Mouse (Mus musculus) 3T3-L1 (cell line): Measurements from ENCODE around the gene Arfgef2.

Source experiments
- DNase-seq: peaks from one replicate; pipeline ENCODE4 v3.0.0-alpha.2; 2015; ENCODE audit warnings: low read depth, low spot score

Arfgef2 gene

DNA sequence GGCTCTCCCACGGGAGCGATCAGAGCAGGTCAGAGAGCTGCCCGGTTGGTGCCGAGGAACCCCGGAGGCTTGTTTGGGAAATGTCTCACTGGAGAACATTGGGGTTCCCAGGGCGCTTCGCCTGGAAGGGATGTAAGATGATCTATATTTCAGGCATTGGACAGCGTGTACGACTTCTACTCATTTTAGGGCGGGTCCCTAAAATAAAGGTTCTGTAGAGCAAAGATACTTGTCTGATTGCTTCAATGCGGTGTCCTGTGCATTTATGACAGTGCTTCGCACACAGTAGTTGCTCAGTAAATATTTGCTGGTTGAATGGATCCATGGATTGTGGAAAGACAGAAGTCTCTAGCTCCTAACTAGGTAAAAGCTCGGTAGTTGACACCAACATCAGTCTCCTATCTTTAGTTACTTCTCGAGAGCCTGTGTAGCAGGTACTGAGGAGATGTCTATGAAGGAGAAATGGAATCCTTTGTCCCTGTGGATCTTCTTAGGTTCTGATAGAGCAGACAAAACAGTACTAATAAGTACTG lies 851 bp downstream of the Arfgef2 start:
- DNase-seq, result peak; percentile 68

DNA sequence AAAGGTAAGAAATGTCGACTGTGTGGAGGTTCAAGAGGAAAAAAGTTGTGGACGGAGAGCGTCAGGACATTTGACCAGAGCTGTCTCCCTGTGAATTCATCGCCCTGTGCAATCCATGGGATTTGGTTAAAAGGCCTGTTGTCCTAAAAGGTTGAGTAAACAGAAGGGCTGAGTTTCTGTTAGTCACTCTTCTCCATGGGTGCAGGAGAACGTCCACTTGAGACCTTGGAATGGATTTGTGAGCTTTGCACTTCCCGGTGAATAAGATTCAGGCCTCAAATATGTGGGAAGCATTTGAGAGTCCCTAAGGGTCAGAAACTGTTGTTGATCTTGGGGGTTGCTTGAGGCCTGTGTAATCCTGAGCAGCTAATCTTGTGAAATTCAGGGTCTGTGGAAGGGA lies 1.4 kb downstream of the Arfgef2 start:
- DNase-seq, result peak; percentile 41

DNA sequence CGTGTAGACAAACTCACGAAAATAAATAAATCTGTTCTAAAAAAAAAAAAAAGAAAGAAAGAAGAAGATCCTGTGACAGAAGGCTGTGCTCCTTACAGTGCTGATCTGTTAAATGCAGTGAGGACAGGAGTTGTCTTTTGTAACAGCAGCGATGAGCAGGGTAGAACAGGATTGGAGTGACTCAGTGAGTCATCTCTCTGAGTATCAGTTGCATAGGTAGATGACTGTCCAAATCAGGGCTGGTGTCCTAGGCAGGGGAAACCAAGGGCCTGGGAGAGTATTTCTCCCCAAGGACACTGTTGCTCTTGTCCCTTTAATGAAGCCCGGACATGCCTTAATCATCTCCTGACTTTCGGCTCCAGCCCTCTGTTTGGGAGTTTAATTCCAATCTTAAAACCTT lies 4.1 kb downstream of the Arfgef2 start:
- DNase-seq, result no peak

DNA sequence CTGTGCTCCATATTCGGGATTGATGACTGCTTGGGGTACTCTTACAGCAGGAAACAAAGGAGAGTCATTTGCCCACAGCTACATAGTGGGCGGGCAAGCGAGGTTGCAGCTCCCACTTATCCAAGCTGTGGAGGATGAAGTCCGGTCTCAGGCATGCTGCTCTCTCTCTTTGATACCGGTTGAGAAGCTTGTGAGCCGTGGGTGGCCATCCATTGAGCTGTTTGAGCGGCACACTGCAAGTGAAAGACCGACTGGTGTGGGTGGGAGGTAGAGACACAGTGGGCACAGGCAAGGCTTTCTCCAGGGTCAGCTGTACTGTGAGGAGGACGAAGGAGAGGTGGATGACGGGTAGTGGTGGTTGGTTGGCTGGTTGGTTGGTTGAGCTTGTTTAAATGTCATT lies 5.4 kb downstream of the Arfgef2 start:
- DNase-seq, result no peak

DNA sequence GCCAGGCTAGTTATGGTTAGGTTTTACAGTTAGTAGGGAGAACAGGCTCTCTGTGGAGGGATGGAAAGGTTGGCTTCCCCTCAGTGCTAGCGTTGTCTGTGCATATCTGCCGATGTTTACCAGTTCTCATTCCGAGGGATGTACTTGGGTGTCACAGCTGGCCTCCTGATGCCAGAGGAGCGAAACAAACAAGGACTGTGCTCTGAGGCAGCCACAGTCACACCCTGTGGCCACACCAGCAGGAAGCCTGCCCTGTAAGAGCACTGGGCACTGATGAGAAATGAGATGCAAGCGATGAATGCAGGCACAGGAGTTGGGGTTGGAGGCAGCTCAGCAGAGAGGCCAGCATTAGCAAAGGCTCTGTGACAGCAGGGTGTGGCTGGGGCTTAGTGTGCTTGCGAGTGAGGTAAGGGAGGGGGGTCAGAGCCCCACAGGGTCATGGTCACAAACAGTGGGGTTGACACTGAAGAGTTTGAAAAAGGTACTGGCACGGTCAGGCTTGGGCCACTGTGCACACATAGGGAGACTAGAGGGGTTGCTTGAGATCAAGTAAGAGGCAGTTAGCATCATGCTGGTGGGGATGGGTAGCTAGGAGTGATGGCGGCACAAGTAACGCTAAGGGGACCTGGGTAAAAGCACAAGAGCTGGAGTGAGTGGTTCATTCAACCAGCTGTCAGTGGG lies 13.2 kb downstream of the Arfgef2 start:
- DNase-seq, result no peak

DNA sequence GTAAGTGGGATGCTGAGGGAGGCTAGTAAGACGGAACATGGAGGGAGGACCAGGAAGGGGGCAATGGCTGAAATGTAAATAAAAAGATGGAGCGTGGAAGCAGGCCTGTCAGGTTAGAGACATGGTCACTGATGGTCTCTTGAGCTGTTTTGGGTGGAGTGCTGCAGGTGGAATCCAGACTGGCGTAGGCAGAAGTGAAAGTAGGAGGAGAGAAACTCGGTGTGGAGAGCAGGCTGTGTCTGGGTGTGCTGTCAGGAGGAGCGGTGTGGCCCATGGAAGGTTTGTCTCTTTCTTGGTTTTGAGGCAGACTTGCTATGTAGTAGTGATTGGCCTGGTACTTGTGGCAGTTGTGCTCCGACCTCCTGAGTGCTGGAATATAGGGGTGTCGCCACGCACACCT lies 14.5 kb downstream of the Arfgef2 start:
- DNase-seq, result no peak

DNA sequence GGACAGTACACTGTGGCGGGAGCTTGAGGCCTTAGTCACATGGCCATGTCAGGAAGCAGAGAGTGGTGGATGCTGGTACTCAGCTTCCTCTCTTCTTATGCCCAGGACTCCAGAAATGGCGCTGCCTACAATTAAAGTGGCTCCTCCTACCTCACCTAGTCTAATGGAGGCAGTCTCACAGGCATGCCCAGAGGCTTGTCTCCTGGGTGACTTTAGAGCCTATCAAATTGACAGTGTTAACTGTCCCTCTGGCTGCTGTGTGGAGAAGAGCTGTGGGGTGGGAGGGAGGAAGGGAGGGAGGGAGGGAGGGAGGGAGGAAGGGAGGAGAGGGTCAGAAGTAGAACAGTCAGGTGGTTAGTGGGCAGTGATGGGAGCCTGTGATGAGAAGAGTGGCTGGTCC lies 15.5 kb downstream of the Arfgef2 start:
- no peak for DNase-seq

DNA sequence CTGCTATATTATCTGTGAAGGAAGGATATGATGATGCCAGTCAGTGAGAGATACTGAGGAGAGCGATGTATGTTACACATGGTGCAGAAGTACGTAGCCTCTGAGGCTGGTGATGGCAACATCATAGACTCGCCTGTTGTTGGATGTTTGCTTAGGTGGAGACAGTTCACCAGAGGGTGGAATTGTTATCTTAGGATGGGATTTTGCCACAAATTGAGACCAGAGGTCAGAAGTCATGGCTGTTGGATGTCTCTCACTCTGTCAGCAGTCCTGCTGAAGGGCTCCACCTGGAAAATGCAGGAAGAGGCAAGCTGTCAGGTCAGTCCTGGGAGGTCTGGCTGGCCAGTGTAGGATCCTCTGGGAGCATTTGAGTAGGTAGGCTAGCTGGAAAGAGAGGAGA lies 16.0 kb downstream of the Arfgef2 start:
- DNase-seq, result no peak

DNA sequence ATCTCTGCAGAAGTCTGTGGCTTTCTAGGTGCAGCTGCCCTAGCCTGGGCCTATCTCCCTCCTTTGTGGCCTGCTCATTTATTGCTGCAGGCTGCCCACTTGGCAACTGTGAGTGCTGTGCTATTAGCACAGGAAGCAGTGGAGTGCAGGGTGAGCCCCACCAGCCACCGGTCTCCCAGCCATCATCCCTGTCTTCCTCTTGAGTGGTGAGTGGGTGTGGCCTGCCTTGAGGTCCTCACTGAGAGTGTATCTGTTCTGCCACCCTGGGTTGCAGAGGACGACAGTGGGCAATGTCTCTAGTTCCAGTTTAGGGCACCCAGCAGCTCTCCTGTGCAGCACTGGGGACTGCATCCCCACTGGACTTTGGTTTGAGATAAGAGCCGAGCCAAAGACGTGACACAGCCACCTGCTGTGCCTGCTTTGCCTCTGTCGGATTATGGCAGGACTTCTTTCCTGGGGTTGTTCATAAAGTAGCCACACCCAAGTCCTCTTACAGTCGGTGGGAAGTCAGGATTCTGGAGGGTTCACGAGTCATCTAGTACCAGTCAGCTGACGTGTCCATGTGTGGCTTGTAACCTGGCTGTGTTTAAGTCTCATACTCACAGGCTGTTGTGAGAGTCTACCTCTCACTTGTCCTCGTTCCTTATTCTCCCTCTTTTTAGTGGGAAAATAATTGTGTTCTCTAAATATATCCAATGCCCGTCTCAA lies 16.9 kb downstream of the Arfgef2 start:
- peak; percentile 69 for DNase-seq

DNA sequence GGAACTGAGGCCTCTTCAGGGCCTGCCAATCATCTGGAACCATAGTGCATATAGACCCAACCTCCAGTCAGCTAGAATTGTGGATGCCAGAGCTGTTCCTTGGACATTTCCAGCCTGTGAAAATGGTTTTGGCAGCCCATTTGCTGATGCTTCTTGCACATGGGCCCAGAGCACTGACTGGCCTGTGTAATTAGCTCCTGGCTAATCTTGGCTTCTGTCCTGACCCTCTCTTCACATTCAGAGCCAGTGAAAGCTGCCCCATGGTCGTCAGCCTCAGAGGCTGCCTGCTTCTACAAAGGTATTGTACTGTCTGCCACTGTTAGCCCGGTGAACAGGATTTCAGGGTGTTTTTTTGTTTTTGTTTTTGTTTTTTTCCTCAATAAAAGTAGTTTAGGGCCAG lies 17.5 kb downstream of the Arfgef2 start:
- no peak for DNase-seq

DNA sequence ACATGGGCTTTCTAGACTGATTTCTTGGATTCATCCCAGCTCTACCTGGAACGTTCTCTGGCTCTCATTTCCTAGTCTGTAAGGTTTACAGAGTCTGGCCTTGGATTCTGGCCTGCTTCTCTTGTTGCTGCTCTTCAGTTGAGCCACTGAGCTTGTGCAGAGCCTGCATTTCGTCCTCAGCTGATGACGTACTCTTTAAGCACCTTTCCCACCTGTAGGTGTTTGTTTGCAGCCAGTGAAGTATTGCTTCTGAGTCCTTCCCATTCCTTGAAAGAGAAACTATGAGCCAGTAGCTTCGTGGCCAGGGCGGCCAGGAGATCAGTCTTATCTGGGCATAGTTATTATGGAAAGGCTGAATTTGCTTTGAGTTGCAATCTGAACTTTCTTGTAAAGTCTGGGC lies 19.0 kb downstream of the Arfgef2 start:
- no peak for DNase-seq

DNA sequence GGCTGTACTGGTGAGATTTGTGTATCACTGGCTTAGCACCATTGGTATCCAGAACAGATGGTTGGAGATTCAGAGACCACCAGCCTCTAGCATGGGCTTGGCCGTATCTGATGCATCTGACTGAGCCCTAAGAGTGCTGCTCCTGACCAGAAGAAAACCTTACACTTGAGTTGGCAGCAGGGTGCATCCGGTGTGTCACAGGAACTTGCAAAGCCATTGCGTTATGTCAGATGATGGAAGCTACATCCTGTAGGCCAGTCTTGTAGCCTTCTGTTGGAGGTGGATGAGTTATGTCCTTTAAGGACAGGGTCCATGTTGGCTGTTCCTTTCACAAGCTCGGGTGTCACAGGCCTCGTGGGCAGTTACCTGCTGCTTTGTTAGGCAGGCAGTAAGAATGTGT lies 19.6 kb downstream of the Arfgef2 start:
- no peak for DNase-seq

DNA sequence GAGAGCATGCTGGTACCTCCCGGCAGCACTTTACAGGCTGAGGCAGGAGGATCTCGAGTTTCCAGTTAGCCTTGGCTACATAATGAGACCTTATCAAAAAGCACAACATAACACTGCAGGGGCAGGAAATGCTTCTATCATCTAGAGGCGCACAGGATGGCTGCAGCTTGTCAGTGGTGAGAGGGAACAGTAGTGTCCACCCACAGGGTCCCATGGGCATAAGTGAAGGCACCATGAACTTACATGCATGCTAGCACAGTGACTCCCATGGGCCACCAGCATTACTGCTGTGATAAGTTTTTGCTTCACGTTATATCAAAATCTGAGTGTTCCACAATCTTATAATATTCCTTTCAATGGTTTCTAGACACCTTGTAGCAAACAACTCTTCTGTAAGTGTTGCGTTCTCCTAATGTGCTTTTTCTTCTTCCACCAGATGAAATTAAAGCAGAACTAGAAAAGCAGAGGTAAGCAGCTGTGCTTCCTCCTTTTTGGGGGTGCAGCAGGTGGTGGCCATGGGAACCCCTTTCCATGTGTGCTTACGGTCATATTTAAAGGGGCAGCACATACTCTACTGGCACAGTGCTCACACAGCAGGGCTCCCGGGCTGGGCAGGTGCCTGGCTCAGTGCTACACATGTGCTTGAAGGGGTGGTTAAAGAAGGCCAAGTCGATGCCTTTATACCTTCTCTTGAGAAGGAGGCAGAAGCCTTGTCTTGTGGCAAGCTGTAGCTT lies 21.3 kb downstream of the Arfgef2 start:
- no peak for DNase-seq

DNA sequence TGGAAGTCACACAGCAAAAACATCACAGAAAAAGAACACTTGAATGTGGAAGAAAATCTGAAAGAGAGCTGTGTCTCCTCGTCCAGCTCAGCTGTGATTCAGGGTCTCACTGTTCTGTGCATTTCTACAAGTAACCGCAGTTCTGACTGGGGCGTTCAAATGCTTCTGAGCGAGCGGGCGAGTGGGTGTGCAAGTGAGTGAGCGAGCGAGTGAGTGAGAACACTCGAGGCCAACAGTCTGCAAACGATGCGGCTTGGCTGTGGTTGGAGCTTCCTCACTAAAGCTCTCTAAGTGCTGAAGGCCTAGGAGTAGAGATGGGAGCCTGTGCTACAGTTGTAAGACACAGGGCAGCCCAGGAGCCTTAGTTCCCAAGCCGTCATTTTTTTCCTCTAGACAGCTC lies 22.9 kb downstream of the Arfgef2 start:
- DNase-seq, result no peak

DNA sequence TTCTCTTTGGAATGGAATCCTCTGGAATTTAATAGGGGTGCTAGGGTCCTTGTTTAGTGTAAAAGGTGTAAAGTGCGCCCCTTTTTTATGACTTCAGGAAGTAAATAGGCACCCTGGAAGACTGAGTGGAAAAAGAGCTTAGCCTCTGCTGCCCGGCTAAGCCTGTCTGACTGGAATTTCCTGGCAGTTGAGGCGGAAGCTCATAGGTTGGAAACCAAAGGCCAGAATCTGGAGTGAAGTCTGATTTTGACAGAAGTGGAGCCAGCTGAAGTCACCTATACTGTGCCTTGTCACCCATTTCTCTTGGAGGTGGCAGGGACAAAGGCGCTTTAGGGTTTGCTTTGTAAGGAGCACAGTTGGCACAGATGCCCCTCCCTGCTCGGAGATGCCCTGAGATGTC lies 25.0 kb downstream of the Arfgef2 start:
- no peak for DNase-seq

DNA sequence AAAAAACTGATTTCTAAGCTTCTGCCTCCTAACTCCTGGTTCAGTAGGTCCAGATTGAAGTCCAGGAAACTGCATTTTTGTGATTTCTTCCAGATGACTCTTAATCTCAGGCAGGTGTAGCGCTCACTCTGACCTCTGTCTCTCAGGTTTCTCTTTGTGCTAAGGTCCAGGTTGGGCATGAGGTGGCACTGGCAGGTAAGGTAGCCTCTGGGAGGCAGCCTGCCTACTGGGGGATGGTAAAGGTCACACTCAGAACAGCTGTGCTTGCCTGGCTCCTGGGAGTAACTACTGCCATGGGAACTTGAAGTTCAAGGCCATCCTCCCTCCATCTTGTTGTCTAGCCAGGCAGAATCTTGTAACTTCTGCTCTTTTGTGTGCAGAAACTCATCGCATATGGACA lies 28.7 kb downstream of the Arfgef2 start:
- no peak for DNase-seq

DNA sequence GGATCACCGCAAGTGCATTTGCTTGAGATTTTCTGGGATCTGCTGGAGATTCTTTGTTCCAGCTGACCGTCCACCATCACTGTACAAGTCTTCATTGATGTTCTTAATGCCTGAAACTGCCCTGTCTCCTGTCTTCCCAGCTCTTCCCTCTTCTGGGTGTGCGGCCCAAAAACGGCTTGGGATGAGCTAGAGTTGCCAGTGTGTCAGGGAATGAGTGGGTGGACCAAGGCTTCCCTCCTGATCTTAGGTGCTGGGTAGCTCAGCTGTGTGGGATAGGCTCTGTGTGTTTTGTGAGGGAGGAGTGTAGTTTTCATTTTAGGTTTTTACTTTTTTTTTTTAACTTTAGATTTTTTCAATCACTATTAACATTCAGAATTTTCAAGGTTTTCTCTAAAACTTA lies 29.4 kb downstream of the Arfgef2 start:
- DNase-seq, result no peak

DNA sequence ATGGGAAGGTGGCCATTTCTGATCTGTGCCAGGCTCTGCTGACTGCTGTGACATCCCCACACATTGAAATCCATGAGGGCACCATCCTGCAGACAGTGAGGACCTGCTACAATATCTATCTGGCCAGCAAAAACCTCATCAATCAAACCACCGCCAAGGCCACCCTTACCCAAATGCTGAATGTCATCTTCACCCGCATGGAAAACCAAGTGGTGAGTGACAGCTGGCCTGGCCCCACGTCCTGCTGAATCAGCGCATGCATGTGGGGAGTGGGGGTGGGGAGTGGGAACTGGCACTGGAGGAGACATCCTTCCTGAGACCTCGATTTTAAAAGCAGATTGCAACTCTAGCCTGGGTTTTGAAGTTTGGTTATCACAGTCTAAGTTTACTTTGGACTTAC lies 30.2 kb downstream of the Arfgef2 start:
- DNase-seq, result no peak

DNA sequence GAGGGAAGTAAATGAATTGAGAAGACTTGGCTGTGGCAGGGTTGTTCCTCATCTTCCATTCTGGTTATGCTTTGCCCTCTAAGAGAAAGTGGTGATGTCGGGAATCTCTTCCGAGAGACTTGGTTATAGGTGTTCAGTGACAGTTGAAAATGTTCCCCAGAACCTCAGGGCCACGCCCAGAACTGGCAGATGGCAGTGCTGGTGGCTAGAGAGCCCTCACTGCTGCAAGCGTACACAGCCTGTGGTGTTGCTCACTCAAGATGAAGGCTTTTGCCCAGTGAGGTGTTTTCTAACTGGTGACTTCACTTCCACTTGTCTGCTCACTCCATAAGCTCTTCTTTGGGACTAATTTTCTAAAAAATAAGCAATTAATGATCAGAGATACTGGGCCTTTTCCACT lies 36.4 kb downstream of the Arfgef2 start:
- DNase-seq, result no peak

DNA sequence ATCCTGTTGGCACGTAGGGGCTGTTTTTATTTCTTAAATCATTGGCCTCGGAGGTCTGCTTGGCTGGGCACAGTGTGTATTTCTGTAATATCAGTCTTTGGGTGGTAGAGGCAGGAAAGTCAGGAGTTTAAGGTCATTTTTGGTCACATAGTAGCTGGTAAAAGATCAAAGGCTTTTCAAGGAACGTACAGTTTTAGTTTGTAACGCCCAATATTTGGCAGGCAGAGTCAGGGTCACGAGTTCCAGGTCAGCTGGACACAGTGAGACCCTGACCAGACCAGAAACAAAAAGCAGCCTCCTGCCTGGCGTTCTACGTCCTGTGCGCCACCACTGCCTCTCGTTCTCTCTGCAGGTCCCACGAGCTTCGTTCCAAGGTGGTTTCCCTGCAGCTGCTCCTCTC lies 45.3 kb downstream of the Arfgef2 start:
- DNase-seq, result no peak

DNA sequence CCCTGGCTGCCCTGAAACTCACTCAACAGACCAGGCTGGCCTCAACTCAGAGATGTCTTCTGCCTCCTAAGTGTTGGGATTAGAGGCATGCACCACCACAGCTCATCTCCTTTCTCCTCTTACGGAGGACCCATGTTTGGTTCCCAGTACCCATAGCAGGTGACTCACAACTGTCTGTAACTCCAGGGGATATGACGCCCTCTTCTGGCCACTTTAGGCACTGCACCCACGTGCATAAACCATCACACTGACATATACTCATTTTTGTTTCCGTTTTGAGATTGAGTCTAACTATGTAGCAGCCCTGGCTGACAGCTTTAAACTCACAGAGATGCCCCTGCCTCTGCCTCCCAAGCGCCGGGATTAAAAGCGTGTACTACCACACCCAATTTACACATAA lies 46.9 kb downstream of the Arfgef2 start:
- peak; percentile 10 for DNase-seq

DNA sequence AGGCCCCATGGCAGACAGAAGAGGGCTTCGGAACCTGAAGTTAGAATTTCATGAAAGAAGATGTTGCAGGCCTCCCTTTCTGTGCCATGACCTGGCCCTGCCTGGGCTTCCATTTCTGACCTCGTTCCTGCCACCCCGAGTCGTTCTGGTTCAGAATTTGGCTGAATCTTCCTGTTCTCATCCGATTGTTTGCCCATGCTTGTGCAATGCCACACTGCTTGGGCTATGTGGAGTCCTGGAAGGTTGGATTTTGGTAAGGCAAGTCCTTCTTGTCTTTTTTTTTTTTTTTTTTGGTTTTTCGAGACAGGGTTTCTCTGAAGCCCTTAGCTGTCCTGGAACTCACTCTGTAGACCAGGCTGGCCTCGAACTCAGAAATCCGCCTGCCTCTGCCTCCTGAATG lies 50.4 kb downstream of the Arfgef2 start:
- no peak for DNase-seq

DNA sequence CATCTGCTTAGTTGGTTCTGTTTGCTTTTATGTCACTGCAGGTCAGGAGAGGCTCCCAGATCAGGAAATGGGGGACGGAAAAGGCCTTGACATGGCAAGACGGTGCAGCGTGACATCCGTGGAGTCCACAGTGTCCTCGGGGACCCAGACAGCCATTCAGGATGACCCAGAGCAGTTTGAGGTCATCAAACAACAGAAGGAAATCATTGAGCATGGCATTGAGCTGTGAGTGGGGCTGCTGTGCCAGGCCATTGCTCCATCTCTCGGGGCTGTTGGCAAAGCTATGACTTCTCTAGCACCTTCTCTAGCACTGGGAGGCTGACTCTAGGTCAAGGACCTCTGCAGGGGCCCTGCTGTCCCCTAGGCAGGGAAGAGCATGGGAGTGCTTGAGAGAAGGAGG lies 51.0 kb downstream of the Arfgef2 start:
- no peak for DNase-seq
